Mouse (Mus musculus) CD4-positive, CD25-positive, alpha-beta regulatory T cell, adult 2 months (primary cell): ENCODE measurements around the gene Ttc27.

Experiments
- DNase-seq: peaks from one replicate; pipeline ENCODE4 v3.0.0-alpha.2; 2012; ENCODE audit warnings: low read depth, low spot score

The Ttc27 gene

GRCm38 (mm10) chr17:74752906-74753627, 35.5 kb downstream of the Ttc27 start:
- DNase-seq, result peak; percentile 20

- no peak for DNase-seq
Observed at GRCm38 (mm10) chr17:74753628-74754104, 36.1 kb downstream of the Ttc27 start.

GRCm38 (mm10) chr17:74754369-74755118, 37.0 kb downstream of the Ttc27 start:
- DNase-seq, result peak; percentile 39

- DNase-seq, result peak; percentile 38
Observed at GRCm38 (mm10) chr17:74769390-74769811, 51.9 kb downstream of the Ttc27 start.

GRCm38 (mm10) chr17:74772364-74772763, 54.8 kb downstream of the Ttc27 start:
- no peak for DNase-seq

- no peak for DNase-seq
Observed at GRCm38 (mm10) chr17:74773556-74773955, 56.0 kb downstream of the Ttc27 start.

GRCm38 (mm10) chr17:74780133-74780532, 62.6 kb downstream of the Ttc27 start:
- DNase-seq, result no peak

- DNase-seq, result no peak
Observed at GRCm38 (mm10) chr17:74780627-74781026, 63.1 kb downstream of the Ttc27 start.

- DNase-seq, result no peak
Observed at GRCm38 (mm10) chr17:74781911-74782310, 64.4 kb downstream of the Ttc27 start.

GRCm38 (mm10) chr17:74785586-74785985, 68.1 kb downstream of the Ttc27 start:
- no peak for DNase-seq

GRCm38 (mm10) chr17:74786198-74786734, 68.7 kb downstream of the Ttc27 start:
- no peak for DNase-seq

- DNase-seq, result no peak
Observed at GRCm38 (mm10) chr17:74796023-74796699, 78.6 kb downstream of the Ttc27 start.

GRCm38 (mm10) chr17:74799865-74800264, 82.3 kb downstream of the Ttc27 start:
- DNase-seq, result no peak

GRCm38 (mm10) chr17:74802765-74803164, 85.2 kb downstream of the Ttc27 start:
- DNase-seq, result no peak

GRCm38 (mm10) chr17:74803835-74804234, 86.3 kb downstream of the Ttc27 start:
- no peak for DNase-seq

- no peak for DNase-seq
Observed at GRCm38 (mm10) chr17:74804321-74804930, 86.9 kb downstream of the Ttc27 start.

- no peak for DNase-seq
Observed at GRCm38 (mm10) chr17:74807509-74808248, 90.1 kb downstream of the Ttc27 start.

GRCm38 (mm10) chr17:74808330-74808729, 90.8 kb downstream of the Ttc27 start:
- no peak for DNase-seq

- DNase-seq, result no peak
Observed at GRCm38 (mm10) chr17:74808901-74809300, 91.4 kb downstream of the Ttc27 start.

GRCm38 (mm10) chr17:74810892-74811625, 93.5 kb downstream of the Ttc27 start:
- DNase-seq, result peak; percentile 75
